Comparison of ENCODE assay signal across 7 mouse cellular contexts in genomic region chr5:98185806-98186751, GRCm38 (mm10). TPM values are rescaled to one million over a fixed set of nuclear protein-coding genes. Genes with fewer than 3 reads are reported as not detected.
DNase-seq lines count a peak whose midpoint lies in the region; ATAC-seq and TF ChIP-seq lines count a peak whose summit lies in the region.

No protein-coding gene starts in this region.

- no peak for TF ChIP-seq POLR2A in lung, adult 2 months (IDR thresholded peaks at IDR 0.05; ENCODE audit: borderline replicate concordance, extremely low read depth, low read depth, low read length)
- TF ChIP-seq POLR2A in bone marrow macrophage, adult 2 months (IDR thresholded peaks at IDR 0.05; ENCODE audit: borderline replicate concordance, low read depth, low read length): no peak

- H3K4me3 ChIP-seq in lung, adult 2 months (replicated peaks; ENCODE audit: extremely low read depth, low read depth, low read length): peak overlapping the region; percentile 75
- H3K4me3 ChIP-seq in bone marrow macrophage, adult 2 months (ENCODE audit: insufficient read depth, low read length): peak overlapping the region; percentile 57
- H3K4me3 ChIP-seq in forebrain, embryonic 15.5 days: peak overlapping the region; percentile 57
- H3K4me3 ChIP-seq in midbrain, embryonic 15.5 days: peak overlapping the region; percentile 55

- no peak for DNase-seq in lung, adult 2 months
- DNase-seq in lung, postnatal 25 days (ENCODE audit: low spot score): no peak
- peak; percentile 58 for DNase-seq in kidney, postnatal 10 days
- DNase-seq in urinary bladder, postnatal 14 days (ENCODE audit: low spot score): no peak

- ATAC-seq in forebrain, embryonic 15.5 days (replicated peaks): peak; percentile 33
- peak; percentile 56 for ATAC-seq in midbrain, embryonic 15.5 days (replicated peaks)

- no peaks in the 10 kb centered on the region for H3K9me3 ChIP-seq in forebrain, embryonic 15.5 days
- no peaks in the 10 kb centered on the region for H3K9me3 ChIP-seq in midbrain, embryonic 15.5 days

- H3K27ac ChIP-seq in bone marrow macrophage, adult 2 months (ENCODE audit: insufficient read depth, low read depth, low read length): no peak overlapping the region
- peak overlapping the region; percentile 65 for H3K27ac ChIP-seq in forebrain, embryonic 15.5 days (replicated peaks)
- peak overlapping the region; percentile 38; the same call in 1 of the 2 replicates for H3K27ac ChIP-seq in midbrain, embryonic 15.5 days

- H3K4me2 ChIP-seq in forebrain, embryonic 15.5 days (replicated peaks): peak overlapping the region; percentile 91
- peak overlapping the region; percentile 91 for H3K4me2 ChIP-seq in midbrain, embryonic 15.5 days

- H3K4me1 ChIP-seq in lung, adult 2 months (ENCODE audit: control insufficient read depth, insufficient read depth, low read length): peaks cover 6% of the 10 kb centered on the region; the same call in 1 of the 2 replicates
- H3K4me1 ChIP-seq in bone marrow macrophage, adult 2 months (ENCODE audit: control insufficient read depth, insufficient read depth, low read length): no peaks in the 10 kb centered on the region
- H3K4me1 ChIP-seq in forebrain, embryonic 15.5 days: peaks cover 48% of the 10 kb centered on the region
- H3K4me1 ChIP-seq in midbrain, embryonic 15.5 days: peaks cover 43% of the 10 kb centered on the region

- WGBS in lung, adult 2 months: 4% methylated on average over 99 of the region's 106 CpGs
- under 1% methylated on average over 102 of the region's 106 CpGs for WGBS in forebrain, embryonic 15.5 days
- under 1% methylated on average over 96 of the region's 106 CpGs for WGBS in midbrain, embryonic 15.5 days

- peak overlapping the region; percentile 59 for H3K9ac ChIP-seq in forebrain, embryonic 15.5 days (replicated peaks)
- peak overlapping the region; percentile 44 for H3K9ac ChIP-seq in midbrain, embryonic 15.5 days

- H3K27me3 ChIP-seq in forebrain, embryonic 15.5 days: peaks cover 61% of the 10 kb centered on the region
- peaks cover 52% of the 10 kb centered on the region for H3K27me3 ChIP-seq in midbrain, embryonic 15.5 days (replicated peaks)

- TF ChIP-seq CTCF in lung, adult 2 months (IDR thresholded peaks at IDR 0.05; ENCODE audit: insufficient read depth, low read length): no peak
- TF ChIP-seq CTCF in bone marrow macrophage, adult 2 months (IDR thresholded peaks at IDR 0.05; ENCODE audit: low read depth, low read length): no peak

- H3K36me3 ChIP-seq in forebrain, embryonic 15.5 days: no peaks in the 10 kb centered on the region
- H3K36me3 ChIP-seq in midbrain, embryonic 15.5 days (replicated peaks): no peaks in the 10 kb centered on the region

RNA-seq across cellular contexts. Expression of gene Prdm8, which starts 19.1 kb away (rescaled TPM):
- 3.6 and 4.7 TPM in 2 replicates for polyA plus RNA-seq in lung, adult 2 months (2012; rRNA removed)
- polyA plus RNA-seq in bone marrow macrophage, adult 2 months (2012; ENCODE audit: insufficient read depth, insufficient read length, missing spikeins): not detected in 2 replicates
- 7.9 and 8.7 TPM in 2 replicates for polyA plus RNA-seq in forebrain, embryonic 15.5 days (2015; fragmentation: Nextera tagmentation; extraction: Ambion mirVana)
- polyA plus RNA-seq in midbrain, embryonic 15.5 days (2015; fragmentation: Nextera tagmentation; extraction: Ambion mirVana): 2.1 and 2.6 TPM in 2 replicates
